Mouse (Mus musculus) intestine, embryonic 16.5 days (tissue): Measurements from ENCODE around the gene Atl1. TPM values are rescaled to one million over a fixed set of nuclear protein-coding genes. Genes with fewer than 3 reads are reported as not detected.

Experiments used
- ATAC-seq: fragments of 200-750 bp; cut with Nextera tagmentation; 2 replicates; pipeline ENCODE4 v1.8.0; 2017; ENCODE audit warnings: moderate TSS enrichment, moderate library complexity
- H3K27ac ChIP-seq: fragments of 300-500 bp; sonication (generic); 2 replicates; pipeline ENCODE4 v1.5.1; 2014; ENCODE audit warnings: mild to moderate bottlenecking, low read length
- H3K27me3 ChIP-seq: fragments of 300-500 bp; sonication (generic); replicated peaks from 2 replicates; pipeline ENCODE4 v1.6.1; 2014; ENCODE audit warnings: low read length, control low read depth, mixed read lengths; ENCODE audit not compliant: control insufficient read depth, insufficient read depth
- H3K36me3 ChIP-seq: fragments of 300-500 bp; sonication (generic); 2 replicates; pipeline ENCODE4 v1.6.1; 2014; ENCODE audit warnings: low read length, control low read depth; ENCODE audit not compliant: control insufficient read depth, insufficient read depth
- H3K4me1 ChIP-seq: fragments of 300-500 bp; sonication (generic); 2 replicates; pipeline ENCODE4 v1.6.1; 2014; ENCODE audit warnings: low read length, control low read depth, mixed read lengths; ENCODE audit not compliant: control insufficient read depth, insufficient read depth
- H3K4me2 ChIP-seq: fragments of 300-500 bp; sonication (generic); 2 replicates; pipeline ENCODE4 v1.6.1; 2014; ENCODE audit warnings: low read depth, low read length, control low read depth
- H3K4me3 ChIP-seq: fragments of 300-500 bp; sonication (generic); 2 replicates; pipeline ENCODE4 v1.5.1; 2014; ENCODE audit warnings: mild to moderate bottlenecking, low read length
- H3K9ac ChIP-seq: fragments of 300-500 bp; sonication (generic); 2 replicates; pipeline ENCODE4 v1.6.1; 2014; ENCODE audit warnings: low read depth, low read length
- H3K9me3 ChIP-seq: fragments of 300-500 bp; sonication (generic); 2 replicates; pipeline ENCODE4 v1.6.1; 2016; ENCODE audit warnings: low read length, control low read depth; ENCODE audit not compliant: control insufficient read depth
- WGBS: fragments of 180-500 bp; shearing (Covaris S2); extraction: QIAGEN DNeasy Blood & Tissue Kit; methylation state at CpG from one replicate; pipeline ENCODE4 v1.1.7; 2014; 5-methylcytosine and 5-hydroxymethylcytosine counted together
- polyA plus RNA-seq: library from polyadenylated mRNA; unstranded; fragments of >200 nt; fragmentation: Nextera tagmentation; extraction: Ambion mirVana; gene quantifications from 2 replicates; pipeline ENCODE4 v1.2.1, GENCODE M21; 2015

Atl1 gene
- polyA plus RNA-seq, 1 experiment from 2014 or later = 5.4 TPM

- 6% methylated on average over 4 of the region's 4 CpGs for WGBS
- H3K4me1 ChIP-seq = peaks cover 21% of the 10 kb centered on the region
- H3K27ac ChIP-seq = no peak overlapping the region
- ATAC-seq = peak; percentile 86
- H3K4me2 ChIP-seq = peak overlapping the region; percentile 27; the same call in 1 of the 2 replicates
- H3K27me3 ChIP-seq = no peaks in the 10 kb centered on the region
- no peaks in the 10 kb centered on the region for H3K36me3 ChIP-seq
- H3K4me3 ChIP-seq = no peak overlapping the region
- H3K9me3 ChIP-seq = no peaks in the 10 kb centered on the region
- 0 out of 2 replicates have a peak overlapping the region, but pooled peaks have one; percentile 10 for H3K9ac ChIP-seq
Measured at GRCm38 (mm10) chr12:69879172-69879665, 13.2 kb upstream of the Atl1 start.

- no peak overlapping the region for H3K4me3 ChIP-seq
- no peaks in the 10 kb centered on the region for H3K9me3 ChIP-seq
- peaks cover 21% of the 10 kb centered on the region for H3K4me1 ChIP-seq
Measured at GRCm38 (mm10) chr12:69879739-69880138, 12.7 kb upstream of the Atl1 start.

GRCm38 (mm10) chr12:69881198-69881905, 11.1 kb upstream of the Atl1 start:
- Histone ChIP-seq H3K9me3 (no peaks in the 10 kb centered on the region), H3K9ac (no peak overlapping the region), H3K4me1 (peaks cover 18% of the 10 kb centered on the region), H3K4me3 (no peak overlapping the region), H3K27me3 (no peaks in the 10 kb centered on the region), H3K36me3 (no peaks in the 10 kb centered on the region), H3K27ac (no peak overlapping the region), H3K4me2 (no peak overlapping the region)
- 51% methylated on average over 10 of the region's 10 CpGs for WGBS
- ATAC-seq = no peak

More at GRCm38 (mm10) chr12:69879739-69880138, 12.7 kb upstream of the Atl1 start:
- Histone ChIP-seq H3K9ac (0 out of 2 replicates have a peak overlapping the region, but pooled peaks have one; percentile 10), H3K27me3 (no peaks in the 10 kb centered on the region), H3K36me3 (no peaks in the 10 kb centered on the region), H3K4me2 (peak overlapping the region; percentile 27; the same call in 1 of the 2 replicates), H3K27ac (no peak overlapping the region)
- ATAC-seq = no peak
- 13% methylated on average over 6 of the region's 6 CpGs for WGBS

- H3K4me3 ChIP-seq = no peak overlapping the region
- no peak overlapping the region for H3K4me2 ChIP-seq
- peaks cover 12% of the 10 kb centered on the region for H3K4me1 ChIP-seq
- 88% methylated on average over 5 of the region's 5 CpGs for WGBS
- H3K9me3 ChIP-seq = no peaks in the 10 kb centered on the region
- peak; percentile 54; the same call in 1 of the 2 replicates for ATAC-seq
- no peaks in the 10 kb centered on the region for H3K36me3 ChIP-seq
- H3K27ac ChIP-seq = no peak overlapping the region
- no peaks in the 10 kb centered on the region for H3K27me3 ChIP-seq
- no peak overlapping the region for H3K9ac ChIP-seq
Measured at GRCm38 (mm10) chr12:69884053-69884452, 8.4 kb upstream of the Atl1 start.

- no peak overlapping the region for H3K4me3 ChIP-seq
- no peaks in the 10 kb centered on the region for H3K36me3 ChIP-seq
- ATAC-seq = no peak
- H3K4me1 ChIP-seq = peaks cover 12% of the 10 kb centered on the region
- H3K9me3 ChIP-seq = no peaks in the 10 kb centered on the region
- no peak overlapping the region for H3K27ac ChIP-seq
- no peak overlapping the region for H3K4me2 ChIP-seq
- 91% methylated on average over 5 of the region's 5 CpGs for WGBS
- H3K9ac ChIP-seq = no peak overlapping the region
- H3K27me3 ChIP-seq = no peaks in the 10 kb centered on the region
Measured at GRCm38 (mm10) chr12:69885170-69885923, 7.1 kb upstream of the Atl1 start.

- H3K9me3 ChIP-seq = no peaks in the 10 kb centered on the region
- no peaks in the 10 kb centered on the region for H3K36me3 ChIP-seq
- no peak overlapping the region for H3K4me3 ChIP-seq
- H3K9ac ChIP-seq = no peak overlapping the region
- no peaks in the 10 kb centered on the region for H3K27me3 ChIP-seq
- ATAC-seq = no peak
- H3K27ac ChIP-seq = no peak overlapping the region
- WGBS = 68% methylated on average over 6 of the region's 6 CpGs
- H3K4me1 ChIP-seq = peaks cover 25% of the 10 kb centered on the region
- no peak overlapping the region for H3K4me2 ChIP-seq
Measured at GRCm38 (mm10) chr12:69887776-69888175, 4.6 kb upstream of the Atl1 start.

GRCm38 (mm10) chr12:69888345-69888744, 4.1 kb upstream of the Atl1 start:
- WGBS = 71% methylated on average over 1 of the region's 1 CpGs
- Histone ChIP-seq H3K4me2 (no peak overlapping the region), H3K4me1 (peaks cover 25% of the 10 kb centered on the region), H3K27me3 (no peaks in the 10 kb centered on the region), H3K9me3 (no peaks in the 10 kb centered on the region), H3K4me3 (no peak overlapping the region), H3K9ac (no peak overlapping the region), H3K27ac (no peak overlapping the region), H3K36me3 (no peaks in the 10 kb centered on the region)
- no peak for ATAC-seq

- 0 out of 2 replicates have a peak overlapping the region, but pooled peaks have one; percentile 36 for H3K9ac ChIP-seq
- peak overlapping the region; percentile 40 for H3K27ac ChIP-seq
- H3K4me1 ChIP-seq = peaks cover 25% of the 10 kb centered on the region
- H3K4me2 ChIP-seq = peak overlapping the region; percentile 82; the same call in 1 of the 2 replicates
- no peaks in the 10 kb centered on the region for H3K36me3 ChIP-seq
- no peaks in the 10 kb centered on the region for H3K9me3 ChIP-seq
- H3K4me3 ChIP-seq = peak overlapping the region; percentile 14; the same call in 1 of the 2 replicates
- WGBS = 49% methylated on average over 6 of the region's 6 CpGs
- H3K27me3 ChIP-seq = no peaks in the 10 kb centered on the region
- ATAC-seq = no peak
Measured at GRCm38 (mm10) chr12:69890051-69890450, 2.4 kb upstream of the Atl1 start.

- no peaks in the 10 kb centered on the region for H3K9me3 ChIP-seq
- H3K4me2 ChIP-seq = peak overlapping the region; percentile 82
- H3K4me3 ChIP-seq = peak overlapping the region; percentile 14; the same call in 1 of the 2 replicates
- H3K4me1 ChIP-seq = peaks cover 25% of the 10 kb centered on the region
- 8% methylated on average over 5 of the region's 5 CpGs for WGBS
- ATAC-seq = no peak
- no peaks in the 10 kb centered on the region for H3K36me3 ChIP-seq
- H3K9ac ChIP-seq = peak overlapping the region; percentile 36; the same call in 1 of the 2 replicates
- peak overlapping the region; percentile 40 for H3K27ac ChIP-seq
- H3K27me3 ChIP-seq = no peaks in the 10 kb centered on the region
Measured at GRCm38 (mm10) chr12:69890476-69890875, 1.9 kb upstream of the Atl1 start.
